Comparison of ENCODE assay signal across 7 mouse cellular contexts in the genomic region with DNA sequence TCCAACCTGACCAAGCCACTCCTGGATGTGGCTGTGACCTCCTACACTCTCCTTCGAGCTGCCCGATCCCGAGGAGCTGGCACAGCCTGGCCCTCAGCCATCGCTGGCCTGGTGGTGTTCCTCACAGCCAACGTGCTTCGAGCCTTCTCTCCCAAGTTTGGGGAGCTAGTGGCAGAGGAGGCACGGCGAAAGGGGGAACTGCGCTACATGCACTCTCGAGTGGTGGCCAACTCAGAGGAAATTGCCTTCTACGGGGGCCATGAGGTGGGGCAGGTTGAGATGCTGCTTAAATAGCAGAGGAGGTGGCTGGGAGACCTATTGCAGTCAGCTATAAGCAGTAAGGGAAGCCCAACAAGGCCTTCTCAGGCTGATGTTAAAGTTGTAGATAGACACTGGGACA. TPM values are rescaled to one million over a fixed set of nuclear protein-coding genes. Genes with fewer than 3 reads are reported as not detected.
A peak's percentile ranks its signal among the peaks of the same experiment; 100 is the strongest.
DNase-seq lines count a peak whose midpoint lies in the region; ATAC-seq and TF ChIP-seq lines count a peak whose summit lies in the region.

No protein-coding gene starts in this region.

- peak overlapping the region; percentile 61 for H3K4me3 ChIP-seq in cerebellum, adult 2 months (replicated peaks; ENCODE audit: insufficient read depth, low read depth, low read length)
- peak overlapping the region; percentile 51; the same call in 1 of the 2 replicates for H3K4me3 ChIP-seq in intestine, embryonic 14.5 days (ENCODE audit: low read depth, low read length)
- peak overlapping the region; percentile 51 for H3K4me3 ChIP-seq in lung, postnatal 0 days (ENCODE audit: low read depth, low read length)
- H3K4me3 ChIP-seq in spleen, adult 2 months (ENCODE audit: extremely low read depth, insufficient read depth, insufficient read length) = peak overlapping the region; percentile 85

- WGBS in cerebellum, adult 2 months = 33% methylated on average over 11 of the region's 11 CpGs
- 67% methylated on average over 11 of the region's 11 CpGs for WGBS in intestine, embryonic 14.5 days
- 36% methylated on average over 11 of the region's 11 CpGs for WGBS in lung, postnatal 0 days
- 28% methylated on average over 11 of the region's 11 CpGs for WGBS in spleen, adult 2 months

- DNase-seq in T-cell, adult 2 months (ENCODE audit: low spot score) = peak; percentile 14
- DNase-seq in cerebellum, adult 2 months = peak; percentile 27 to 29
- peak; percentile 4 to 14 for DNase-seq in gastrocnemius, postnatal 36 days
- DNase-seq in intestine, embryonic 14.5 days (ENCODE audit: low spot score) = no peak
- DNase-seq in lung, postnatal 0 days (ENCODE audit: low spot score) = peak; percentile 7
- DNase-seq in spleen, adult 2 months (ENCODE audit: low read depth in 1 of 2, low spot score in 2 of 2) = peak in 1 of 2 experiments; percentile 55
- DNase-seq in embryo, embryonic 10 days (ENCODE audit: low spot score) = no peak

- no peaks in the 10 kb centered on the region; the same call in 1 of the 2 replicates for H3K36me3 ChIP-seq in intestine, embryonic 14.5 days (ENCODE audit: control insufficient read depth, insufficient read depth, low read length)
- H3K36me3 ChIP-seq in lung, postnatal 0 days (ENCODE audit: insufficient read depth, low read length) = no peaks in the 10 kb centered on the region
- peaks cover 4% of the 10 kb centered on the region for H3K36me3 ChIP-seq in spleen, adult 2 months (ENCODE audit: control insufficient read depth, insufficient read depth, low read length)

- peak overlapping the region; percentile 60 for H3K4me2 ChIP-seq in intestine, embryonic 14.5 days (ENCODE audit: low read length)
- H3K4me2 ChIP-seq in lung, postnatal 0 days (replicated peaks; ENCODE audit: low read depth, low read length) = peak overlapping the region; percentile 61

- intact Hi-C loops in gastrocnemius, postnatal 36 days (cut with DNase I) = no loop called here

- H3K9ac ChIP-seq in intestine, embryonic 14.5 days (ENCODE audit: low read length) = peak overlapping the region; percentile 42; the same call in 1 of the 2 replicates
- peak overlapping the region; percentile 39 for H3K9ac ChIP-seq in lung, postnatal 0 days (replicated peaks; ENCODE audit: low read depth)

- no peak for TF ChIP-seq CTCF in cerebellum, adult 2 months (IDR thresholded peaks at IDR 0.05; ENCODE audit: borderline replicate concordance, insufficient read depth, low read depth, low read length)
- no peak for TF ChIP-seq CTCF in lung, postnatal 0 days (IDR thresholded peaks at IDR 0.05)
- TF ChIP-seq CTCF in spleen, adult 2 months (IDR thresholded peaks at IDR 0.05; ENCODE audit: extremely low read depth, insufficient read depth, insufficient read length, insufficient replicate concordance) = no peak

- TF ChIP-seq EP300 in lung, postnatal 0 days (IDR thresholded peaks at IDR 0.05) = no peak

- H3K9me3 ChIP-seq in intestine, embryonic 14.5 days (ENCODE audit: control insufficient read depth, low read length) = no peaks in the 10 kb centered on the region
- no peaks in the 10 kb centered on the region for H3K9me3 ChIP-seq in lung, postnatal 0 days (ENCODE audit: low read length)

- peaks cover 4% of the 10 kb centered on the region; the same call in 1 of the 2 replicates for H3K4me1 ChIP-seq in cerebellum, adult 2 months (ENCODE audit: control insufficient read depth, insufficient read depth, low read length)
- H3K4me1 ChIP-seq in intestine, embryonic 14.5 days (replicated peaks; ENCODE audit: control insufficient read depth, insufficient read depth, low read length) = peaks cover 17% of the 10 kb centered on the region
- H3K4me1 ChIP-seq in lung, postnatal 0 days (ENCODE audit: insufficient read depth, low read depth, low read length) = no peaks in the 10 kb centered on the region
- peaks cover 8% of the 10 kb centered on the region for H3K4me1 ChIP-seq in spleen, adult 2 months (ENCODE audit: control insufficient read depth, insufficient read depth, insufficient read length)

- TF ChIP-seq POLR2A in cerebellum, adult 2 months (IDR thresholded peaks at IDR 0.05; ENCODE audit: borderline replicate concordance, insufficient read depth, low read length) = no peak
- TF ChIP-seq POLR2A in spleen, adult 2 months (IDR thresholded peaks at IDR 0.05; ENCODE audit: low read depth, low read length) = peak; percentile 18; the same call in 1 of the 2 replicates

- H3K27ac ChIP-seq in cerebellum, adult 2 months (ENCODE audit: insufficient read depth, low read length) = 0 out of 2 replicates have a peak overlapping the region, but pooled peaks have one; percentile 86
- no peak overlapping the region for H3K27ac ChIP-seq in intestine, embryonic 14.5 days (ENCODE audit: low read depth)
- peak overlapping the region; percentile 87 for H3K27ac ChIP-seq in lung, postnatal 0 days (ENCODE audit: low read length)
- H3K27ac ChIP-seq in spleen, adult 2 months (ENCODE audit: insufficient read depth, low read length) = peak overlapping the region; percentile 99

- no peak for ATAC-seq in intestine, embryonic 14.5 days (replicated peaks; ENCODE audit: low FRiP score, low TSS enrichment, low read depth)
- no peak for ATAC-seq in lung, postnatal 0 days

- no peaks in the 10 kb centered on the region for H3K27me3 ChIP-seq in cerebellum, adult 2 months (ENCODE audit: control insufficient read depth, insufficient read depth, low read length)
- H3K27me3 ChIP-seq in intestine, embryonic 14.5 days (replicated peaks; ENCODE audit: control insufficient read depth, insufficient read depth, low read length) = no peaks in the 10 kb centered on the region
- no peaks in the 10 kb centered on the region for H3K27me3 ChIP-seq in lung, postnatal 0 days (replicated peaks; ENCODE audit: insufficient read depth, low read length)
- H3K27me3 ChIP-seq in spleen, adult 2 months (ENCODE audit: control insufficient read depth, insufficient read depth, low read length) = no peaks in the 10 kb centered on the region

RNA-seq across cellular contexts. Expression of a gene that starts 1.3 kb away (rescaled TPM):
- 14.7 and 15.1 TPM in 2 replicates for polyA plus RNA-seq in cerebellum, adult 2 months (2012; rRNA removed)
- total RNA-seq in gastrocnemius, postnatal 36 days (2021) = 10 to 100 TPM; 23.0 to 25.3 TPM
- 15.7 and 16.8 TPM in 2 replicates for polyA plus RNA-seq in intestine, embryonic 14.5 days (2014; fragmentation: Nextera tagmentation; extraction: Ambion mirVana)
- polyA plus RNA-seq in lung, postnatal 0 days (2015; fragmentation: Nextera tagmentation; extraction: Ambion mirVana) = 34.7 and 35.7 TPM in 2 replicates
- polyA plus RNA-seq in spleen, adult 2 months (2012; rRNA removed) = 45.8 and 51.7 TPM in 2 replicates

RNA-seq across cellular contexts. Expression of a gene that starts 1.7 kb away (rescaled TPM):
- 115 and 127 TPM in 2 replicates for polyA plus RNA-seq in cerebellum, adult 2 months (2012; rRNA removed)
- total RNA-seq in gastrocnemius, postnatal 36 days (2021) = 10 to 100 TPM; 45.9 to 47.7 TPM
- 230 and 236 TPM in 2 replicates for polyA plus RNA-seq in intestine, embryonic 14.5 days (2014; fragmentation: Nextera tagmentation; extraction: Ambion mirVana)
- 321 and 324 TPM in 2 replicates for polyA plus RNA-seq in lung, postnatal 0 days (2015; fragmentation: Nextera tagmentation; extraction: Ambion mirVana)
- polyA plus RNA-seq in spleen, adult 2 months (2012; rRNA removed) = 18.7 and 23.9 TPM in 2 replicates

RNA-seq across cellular contexts. Expression of a gene that starts 39.2 kb away (rescaled TPM):
- 27.7 and 32.5 TPM in 2 replicates for polyA plus RNA-seq in cerebellum, adult 2 months (2012; rRNA removed)
- under 1 TPM; 0.64 TPM for total RNA-seq in gastrocnemius, postnatal 36 days (2021)
- polyA plus RNA-seq in intestine, embryonic 14.5 days (2014; fragmentation: Nextera tagmentation; extraction: Ambion mirVana) = 0.23 and 0.27 TPM in 2 replicates
- 0.54 and 0.67 TPM in 2 replicates for polyA plus RNA-seq in lung, postnatal 0 days (2015; fragmentation: Nextera tagmentation; extraction: Ambion mirVana)
- polyA plus RNA-seq in spleen, adult 2 months (2012; rRNA removed) = 0.62 and 1.2 TPM in 2 replicates

RNA-seq across cellular contexts. Expression of a gene that starts 44.7 kb away (rescaled TPM):
- 165 and 166 TPM in 2 replicates for polyA plus RNA-seq in cerebellum, adult 2 months (2012; rRNA removed)
- total RNA-seq in gastrocnemius, postnatal 36 days (2021) = 100 to 1,000 TPM; 105 to 106 TPM
- polyA plus RNA-seq in intestine, embryonic 14.5 days (2014; fragmentation: Nextera tagmentation; extraction: Ambion mirVana) = 9.1 and 10.8 TPM in 2 replicates
- polyA plus RNA-seq in lung, postnatal 0 days (2015; fragmentation: Nextera tagmentation; extraction: Ambion mirVana) = 7.5 and 7.8 TPM in 2 replicates
- 4.5 and 5.5 TPM in 2 replicates for polyA plus RNA-seq in spleen, adult 2 months (2012; rRNA removed)

RNA-seq across cellular contexts. Expression of a gene that starts 56.5 kb away (rescaled TPM):
- polyA plus RNA-seq in cerebellum, adult 2 months (2012; rRNA removed) = 14.2 and 17.3 TPM in 2 replicates
- total RNA-seq in gastrocnemius, postnatal 36 days (2021) = 10 to 100 TPM; 43.5 to 47.5 TPM
- 1.7 and 1.8 TPM in 2 replicates for polyA plus RNA-seq in intestine, embryonic 14.5 days (2014; fragmentation: Nextera tagmentation; extraction: Ambion mirVana)
- polyA plus RNA-seq in lung, postnatal 0 days (2015; fragmentation: Nextera tagmentation; extraction: Ambion mirVana) = 2.2 and 2.3 TPM in 2 replicates
- polyA plus RNA-seq in spleen, adult 2 months (2012; rRNA removed) = 109 and 119 TPM in 2 replicates

Comparison
In these comparisons a context has a peak if more than half of its experiments do, and no peak if none do; other contexts are left out.
1. DNase-seq: peak in T-cell, adult 2 months (single experiment), cerebellum, adult 2 months (2 of 2), gastrocnemius, postnatal 36 days (2 of 2) and lung, postnatal 0 days (single experiment); none in intestine, embryonic 14.5 days (single experiment) and embryo, embryonic 10 days (single experiment).
2. RNA of a gene that starts 39.2 kb away (polyA plus RNA-seq): 27.7 to 32.5 TPM in cerebellum, adult 2 months; 0.62 to 1.2 TPM in spleen, adult 2 months, 0.54 to 0.67 TPM in lung, postnatal 0 days and 0.23 to 0.27 TPM in intestine, embryonic 14.5 days; every median in the first group is over 10 times any median in the second.
3. Peak in every context shown above with its lines, with median percentiles within 50 percentile points of each other: H3K4me3 ChIP-seq.